Mouse (Mus musculus) olfactory bulb, adult 2 months (tissue): ENCODE measurements around the gene Bicc1.

Experiments used
- CTCF ChIP-seq: fragments of 200-500 bp; IDR thresholded peaks from 2 replicates; pipeline ENCODE4 v1.5.1; 2012; ENCODE audit warnings: low read depth, mild to moderate bottlenecking, low read length, moderate library complexity; ENCODE audit not compliant: insufficient read depth
- POLR2A ChIP-seq: fragments of 200-500 bp; IDR thresholded peaks from 2 replicates; pipeline ENCODE4 v1.6.1; 2012; ENCODE audit warnings: mild to moderate bottlenecking, low read depth, low read length, moderate library complexity; ENCODE audit not compliant: insufficient read depth

DNA sequence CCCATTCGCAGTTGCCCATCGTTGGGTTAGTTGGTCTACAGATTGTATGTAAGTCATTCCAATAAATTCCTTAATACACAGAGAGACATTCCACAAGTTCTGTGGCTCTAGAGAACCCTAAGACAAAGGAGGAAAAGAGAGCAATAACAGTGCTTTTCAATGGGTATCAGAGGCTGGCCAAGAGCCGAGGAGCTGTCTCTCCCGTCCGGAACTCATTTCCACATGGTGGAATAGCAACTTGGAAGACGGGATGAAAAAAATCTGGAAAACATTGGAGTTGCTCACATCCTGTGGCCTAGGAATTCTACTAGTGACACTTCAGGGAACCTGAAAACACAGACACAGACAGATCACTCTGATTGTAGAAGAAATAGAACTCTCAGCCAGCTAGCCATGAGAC is 139.7 kb downstream of the Bicc1 start:
- no peak for TF ChIP-seq POLR2A
- no peak for TF ChIP-seq CTCF
